Mouse (Mus musculus) C2C12 (cell line): Measurements from ENCODE around the gene Snrnp70. TPM values are rescaled to one million over a fixed set of nuclear protein-coding genes. Genes with fewer than 3 reads are reported as not detected.
"Not testable (repeated sequence)": the region's sequence is repeated elsewhere in the genome, so short reads cannot be mapped to it uniquely, and the experiment has no call there.

Experiments used
- H3K27me3 ChIP-seq: one replicate; pipeline ENCODE4 v1.6.1; 2011; ENCODE audit not compliant: control insufficient read depth, insufficient read depth, insufficient read length
- H3K36me3 ChIP-seq: one replicate; pipeline ENCODE4 v1.6.1; 2011; ENCODE audit not compliant: control insufficient read depth, insufficient read depth
- H3K4me3 ChIP-seq: one replicate; pipeline ENCODE4 v1.5.1; 2011; ENCODE audit warnings: mild to moderate bottlenecking, control low read depth; ENCODE audit not compliant: poor library complexity, insufficient read depth, severe bottlenecking
- H3K79me2 ChIP-seq: one replicate; pipeline ENCODE4 v1.6.1; 2011; ENCODE audit not compliant: control insufficient read depth, insufficient read depth
- H3K79me3 ChIP-seq: one replicate; pipeline ENCODE4 v1.6.1; 2011; ENCODE audit warnings: low read depth, control low read depth
- H3ac ChIP-seq: one replicate; pipeline ENCODE3; 2011; ENCODE audit warnings: low read depth; ENCODE audit not compliant: control insufficient read depth, insufficient read length
- CEBPB ChIP-seq: IDR thresholded peaks from one replicate; pipeline ENCODE4 v1.6.1; 2011; ENCODE audit warnings: low read depth, mild to moderate bottlenecking, control low read depth, moderate library complexity
- CTCF ChIP-seq: IDR thresholded peaks from one replicate; pipeline ENCODE4 v1.5.1; 2011; ENCODE audit not compliant: control insufficient read depth, insufficient read depth, insufficient read length
- FOSL1 ChIP-seq: IDR thresholded peaks from one replicate; pipeline ENCODE4 v1.8.0; 2011; ENCODE audit warnings: mild to moderate bottlenecking, low read length; ENCODE audit not compliant: poor library complexity, insufficient read depth, severe bottlenecking
- MAX ChIP-seq: IDR thresholded peaks from one replicate; pipeline ENCODE4 v1.6.1; 2011; ENCODE audit warnings: mild to moderate bottlenecking, control low read depth
- MYOD1 ChIP-seq: IDR thresholded peaks from one replicate; pipeline ENCODE4 v1.6.1; 2011; ENCODE audit warnings: low read depth; ENCODE audit not compliant: control insufficient read depth, insufficient read length
- MYOG ChIP-seq: IDR thresholded peaks from one replicate; pipeline ENCODE4 v1.6.1; 2011; ENCODE audit not compliant: control insufficient read depth, insufficient read length; ENCODE audit errors: extremely low read depth
- USF1 ChIP-seq: IDR thresholded peaks from one replicate; pipeline ENCODE4 v1.6.1; 2011; ENCODE audit warnings: low read depth, mild to moderate bottlenecking, control low read depth, moderate library complexity
- polyA plus RNA-seq: library from polyadenylated mRNA; unstranded; fragments of >200 nt; fragmentation: generic; extraction: Trizol; gene quantifications from one replicate; pipeline ENCODE4 v1.2.1, GENCODE M21; 2012; ENCODE audit warnings: missing spikeins

Snrnp70 gene
- polyA plus RNA-seq, 1 experiment, result 321 TPM

- no peaks in the 10 kb centered on the region for H3K36me3 ChIP-seq
- H3K27me3 ChIP-seq, result no peaks in the 10 kb centered on the region
- H3K4me3 ChIP-seq, result no peak overlapping the region
- no peak for TF ChIP-seq USF1
- no peak for TF ChIP-seq MYOD1
- TF ChIP-seq FOSL1, result no peak
- no peak for TF ChIP-seq CTCF
- TF ChIP-seq MYOG, result no peak
- TF ChIP-seq MAX, result no peak
- no peak for TF ChIP-seq CEBPB
- H3K79me2 ChIP-seq, result no peaks in the 10 kb centered on the region
- H3K79me3 ChIP-seq, result no peaks in the 10 kb centered on the region
- H3ac ChIP-seq, result peak overlapping the region; percentile 0
Observed at GRCm38 (mm10) chr7:45361243-45361804, 34.2 kb downstream of the Snrnp70 start.

DNA sequence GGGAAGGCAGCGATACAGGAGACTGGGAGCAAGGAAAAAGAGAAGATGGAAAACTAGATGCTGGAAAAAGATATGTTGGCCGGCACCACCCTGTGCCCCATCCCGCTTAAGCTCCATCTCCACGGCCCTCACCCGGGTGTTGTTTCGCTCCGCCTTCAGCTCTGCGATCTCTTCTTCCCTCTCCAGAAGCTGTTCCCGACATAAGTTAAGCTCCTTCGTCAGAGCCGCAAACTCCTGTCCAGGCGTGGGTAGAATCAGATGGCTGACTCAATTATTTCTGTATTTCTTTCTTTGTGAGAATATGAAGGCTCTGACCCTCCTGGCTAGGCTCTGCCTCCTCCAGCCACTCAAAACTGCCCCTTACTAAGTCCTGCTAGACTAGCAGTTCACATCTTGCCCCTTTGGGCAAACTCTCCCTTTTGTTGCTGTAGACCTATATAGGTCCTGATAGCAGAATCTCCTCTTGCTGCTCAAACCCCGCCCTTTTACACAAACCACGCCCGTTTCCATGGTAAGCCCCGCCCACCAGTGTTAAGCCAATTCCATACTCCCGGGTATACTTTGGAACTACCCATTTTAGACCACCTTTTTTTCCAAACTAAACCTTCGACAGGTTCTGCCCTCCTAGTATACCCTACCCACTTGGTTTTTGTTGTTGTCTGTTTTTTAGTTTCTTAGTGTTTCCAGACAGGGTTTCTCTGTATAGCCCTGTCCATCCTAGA is 35.0 kb downstream of the Snrnp70 start:
- H3K36me3 ChIP-seq, result no peaks in the 10 kb centered on the region
- H3K79me3 ChIP-seq, result no peaks in the 10 kb centered on the region
- no peaks in the 10 kb centered on the region for H3K79me2 ChIP-seq
- H3ac ChIP-seq, result no peak overlapping the region
- no peak for TF ChIP-seq CTCF
- TF ChIP-seq FOSL1, result no peak
- TF ChIP-seq MYOD1, result no peak
- TF ChIP-seq USF1, result no peak
- no peak for TF ChIP-seq CEBPB
- TF ChIP-seq MAX, result no peak
- TF ChIP-seq MYOG, result no peak
- no peak overlapping the region for H3K4me3 ChIP-seq
- no peaks in the 10 kb centered on the region for H3K27me3 ChIP-seq

GRCm38 (mm10) chr7:45359081-45359480 is 36.5 kb downstream of the Snrnp70 start:
- not testable (repeated sequence) for H3K36me3 ChIP-seq, H3K79me2 ChIP-seq, H3K79me3 ChIP-seq, H3K27me3 ChIP-seq, H3K4me3 ChIP-seq, H3ac ChIP-seq

DNA sequence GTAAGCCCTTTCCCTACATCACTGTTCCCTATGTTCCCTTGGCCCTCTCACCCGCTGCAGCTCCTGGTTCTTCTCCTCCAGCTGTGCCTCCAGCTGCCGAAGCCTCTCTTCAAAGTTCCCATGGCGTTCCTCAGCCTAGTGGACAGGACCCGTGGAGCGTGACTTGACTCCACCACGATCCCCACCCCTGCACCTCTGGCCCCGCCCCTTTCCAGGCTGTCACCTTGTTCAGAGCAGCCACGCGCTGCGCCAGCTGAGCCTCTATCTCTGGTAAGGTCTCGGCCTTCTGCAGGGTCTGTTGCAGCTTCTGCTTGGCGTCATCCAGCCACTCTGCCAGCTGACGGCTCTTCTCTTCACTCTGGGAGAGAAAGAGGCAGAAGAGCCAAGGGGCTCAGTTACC is 39.5 kb downstream of the Snrnp70 start:
- Histone ChIP-seq H3K36me3 (no peaks in the 10 kb centered on the region), H3K4me3 (no peak overlapping the region), H3ac (no peak overlapping the region), H3K79me2 (no peaks in the 10 kb centered on the region), H3K27me3 (no peaks in the 10 kb centered on the region), H3K79me3 (no peaks in the 10 kb centered on the region)
- TF ChIP-seq FOSL1, result no peak
- TF ChIP-seq MYOG, result no peak
- TF ChIP-seq MYOD1, result no peak
- no peak for TF ChIP-seq USF1
- no peak for TF ChIP-seq MAX
- TF ChIP-seq CEBPB, result no peak
- TF ChIP-seq CTCF, result no peak

DNA sequence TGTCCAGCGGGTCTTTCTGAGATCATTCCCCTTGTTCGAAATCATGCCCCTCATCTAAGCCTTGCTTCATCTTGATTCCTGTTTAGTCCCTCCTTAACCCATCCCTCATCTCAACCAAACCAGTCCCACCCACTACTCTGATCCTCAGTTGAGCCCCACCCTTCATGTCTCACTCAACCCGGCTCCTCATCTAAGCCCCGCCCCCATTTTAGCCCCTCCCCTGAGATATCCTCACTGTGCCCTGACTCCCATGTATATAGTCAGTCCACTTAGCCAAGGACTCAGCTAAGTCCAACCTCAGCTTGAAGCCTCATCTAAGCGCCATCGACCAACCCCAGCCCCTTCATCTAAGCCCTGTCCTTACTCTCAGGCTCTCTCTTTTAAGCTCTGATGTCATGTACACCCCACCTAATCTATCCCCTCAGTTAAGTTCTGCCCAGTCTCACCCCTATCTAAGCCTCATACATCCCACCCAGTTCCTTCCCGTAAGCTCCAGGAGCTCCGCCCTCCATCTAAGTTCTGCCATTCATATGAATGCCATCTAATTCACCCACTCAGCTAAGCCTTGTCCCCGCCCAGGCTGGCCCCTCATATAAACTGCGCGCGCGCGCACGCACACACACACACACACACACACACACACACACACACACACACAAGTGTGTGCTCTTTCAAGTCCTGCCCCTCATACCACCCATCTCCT is 40.1 kb downstream of the Snrnp70 start:
- Histone ChIP-seq H3K4me3 (no peak overlapping the region), H3K79me2 (no peaks in the 10 kb centered on the region), H3K27me3 (no peaks in the 10 kb centered on the region), H3K36me3 (no peaks in the 10 kb centered on the region), H3K79me3 (no peaks in the 10 kb centered on the region), H3ac (no peak overlapping the region)
- TF ChIP-seq CEBPB, result no peak
- TF ChIP-seq MYOG, result no peak
- TF ChIP-seq USF1, result no peak
- TF ChIP-seq MYOD1, result no peak
- TF ChIP-seq MAX, result no peak
- TF ChIP-seq CTCF, result no peak
- no peak for TF ChIP-seq FOSL1

DNA sequence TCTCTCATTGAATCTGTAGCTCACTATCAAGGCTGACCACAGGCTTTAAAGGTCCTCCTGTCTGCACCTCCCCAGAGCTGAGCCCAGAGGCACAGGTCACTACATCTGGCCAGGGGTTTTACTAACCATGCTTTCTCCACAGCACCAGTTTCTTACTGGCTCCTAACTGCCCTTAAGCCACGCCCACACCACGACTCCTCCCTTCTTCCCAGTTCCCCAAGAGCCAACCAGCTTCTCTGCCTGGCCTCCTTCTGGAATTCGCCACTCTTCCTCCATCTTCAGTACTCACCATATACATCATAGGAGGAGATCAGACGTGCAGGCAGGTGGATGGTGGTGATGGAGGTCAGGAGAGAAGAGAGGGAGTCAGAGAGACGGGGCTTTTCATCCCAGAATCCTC is 42.5 kb downstream of the Snrnp70 start:
- no peak overlapping the region for H3ac ChIP-seq
- H3K36me3 ChIP-seq, result no peaks in the 10 kb centered on the region
- no peaks in the 10 kb centered on the region for H3K27me3 ChIP-seq
- no peak for TF ChIP-seq FOSL1
- TF ChIP-seq USF1, result no peak
- no peak for TF ChIP-seq CTCF
- TF ChIP-seq MAX, result no peak
- TF ChIP-seq CEBPB, result no peak
- TF ChIP-seq MYOG, result no peak
- no peak for TF ChIP-seq MYOD1
- no peak overlapping the region for H3K4me3 ChIP-seq
- no peaks in the 10 kb centered on the region for H3K79me2 ChIP-seq
- H3K79me3 ChIP-seq, result no peaks in the 10 kb centered on the region
